Mouse (Mus musculus) left cerebral cortex, postnatal 14 days (tissue): ENCODE measurements around the gene Ctnna3. TPM values are rescaled to one million over a fixed set of nuclear protein-coding genes. Genes with fewer than 3 reads are reported as not detected.

Experiments
- DNase-seq, 2 experiments: peaks; one replicate each; pipeline ENCODE4 v3.0.0; 2021 to 2022; ENCODE audit warnings: low spot score in 2 of 2, mixed read lengths in 1 of 2
- intact Hi-C: fragments of 180-260 bp; cut with DNase I; formaldehyde crosslinking; loops from one replicate; pipeline ENCODE4 v1.15.1; 2025
- total RNA-seq, 2 experiments: library from RNA; stranded (reverse); gene quantifications; 2 replicates each; pipeline ENCODE4 v1.2.3; 2021

Ctnna3 gene
- total RNA-seq, 2 experiments from 2014 or later, result 1.0 to 2.0 TPM

DNA sequence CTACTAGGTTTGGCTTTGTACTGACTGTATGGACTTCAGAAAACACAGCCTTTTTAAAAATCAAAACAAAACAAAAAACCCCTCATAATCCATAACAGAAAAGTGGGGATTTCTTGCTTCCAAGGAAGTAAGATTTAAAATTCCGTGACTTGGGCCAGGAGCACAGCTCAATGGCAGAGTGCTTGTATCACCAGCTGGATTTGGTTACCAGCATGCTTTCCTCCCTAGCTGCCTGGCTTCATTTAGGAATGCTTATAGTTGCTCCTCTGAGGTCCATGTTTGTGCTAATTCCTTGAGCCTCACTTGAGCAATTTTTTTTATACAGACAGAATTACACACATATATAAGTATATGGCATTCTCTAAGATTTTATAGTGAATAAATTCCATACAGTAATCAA is 198.6 kb downstream of the Ctnna3 start:
- intact Hi-C loops, result no loop called here

DNA sequence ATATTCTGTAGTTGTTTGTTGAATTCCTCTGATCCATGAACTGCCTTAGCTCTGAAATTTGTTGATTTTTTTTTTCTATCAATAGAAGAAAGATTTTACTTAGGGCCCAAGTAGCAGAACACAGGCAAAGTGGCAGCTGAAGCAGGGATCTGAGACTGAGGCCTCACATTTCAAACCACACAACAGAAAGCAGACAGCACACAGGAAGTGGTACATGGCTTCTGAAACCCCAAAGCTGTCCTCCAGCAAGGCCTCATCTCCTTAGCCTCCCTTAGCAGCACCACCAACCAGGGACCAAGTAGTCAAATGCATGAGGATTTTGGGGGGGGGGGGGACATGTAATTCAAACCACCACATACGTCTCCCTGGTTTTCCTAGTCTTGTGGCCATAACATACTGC is 204.0 kb downstream of the Ctnna3 start:
- intact Hi-C loops, result no loop called here
- no peak for DNase-seq

More for the DNA sequence above, 198.6 kb downstream of the Ctnna3 start:
- DNase-seq, result no peak

DNA sequence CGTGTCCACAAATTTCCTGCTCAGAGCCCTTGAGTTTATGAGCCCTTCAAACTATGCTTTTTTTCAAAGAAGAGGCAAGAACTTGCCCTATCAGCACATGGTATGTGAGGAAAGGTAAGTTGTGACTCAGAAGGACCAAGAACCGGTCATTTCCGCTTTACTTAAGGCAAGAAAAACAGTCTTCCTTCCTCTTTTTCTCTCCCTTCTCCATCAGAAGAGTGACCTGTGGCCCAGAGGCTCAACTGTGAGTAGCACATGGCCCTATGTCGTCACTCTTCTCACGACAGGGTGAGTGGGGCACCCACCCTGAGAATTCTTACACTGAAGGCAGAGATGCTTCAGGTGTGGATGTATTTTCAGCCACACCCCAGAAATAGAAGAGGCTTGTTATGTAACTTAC is 208.1 kb downstream of the Ctnna3 start:
- intact Hi-C loops, result no loop called here
- no peak for DNase-seq

DNA sequence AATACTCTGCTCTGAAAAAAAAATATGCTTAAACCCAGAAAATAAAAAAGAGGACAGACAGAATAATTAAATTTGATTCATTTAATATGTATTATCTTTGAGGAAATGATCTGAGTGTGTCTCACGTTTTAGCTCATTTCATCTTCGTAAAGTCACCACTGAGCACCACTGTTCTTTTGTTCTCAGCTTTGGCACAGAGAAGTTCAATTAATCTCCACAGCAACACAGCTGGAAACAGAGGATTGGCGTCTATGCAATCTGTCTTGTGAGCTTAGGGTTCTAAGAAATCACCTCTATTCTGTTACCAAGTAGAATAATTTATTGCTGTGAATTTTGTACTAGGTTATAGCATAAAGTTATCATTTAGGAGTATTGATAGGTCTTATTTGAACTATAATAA is 217.4 kb downstream of the Ctnna3 start:
- intact Hi-C loops, result no loop called here
- no peak for DNase-seq

DNA sequence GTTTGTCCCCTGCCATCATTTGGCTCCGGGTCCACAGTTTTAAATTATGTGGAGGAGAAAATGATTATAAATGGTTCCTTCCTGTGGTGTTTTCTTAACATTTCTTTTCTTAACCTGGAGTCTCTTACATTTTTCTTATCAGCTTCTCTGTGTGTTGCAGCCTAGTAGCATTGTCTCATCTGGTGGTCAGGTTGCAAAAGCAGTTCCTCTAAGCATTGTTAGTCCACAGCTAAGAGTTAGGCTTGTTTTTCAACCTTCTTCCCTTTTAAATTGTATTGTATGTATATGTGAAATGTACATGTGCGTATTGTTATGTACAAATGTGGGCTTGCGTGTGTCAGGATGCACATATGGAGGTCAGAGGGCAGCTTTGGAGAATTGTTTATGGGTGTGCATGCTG is 220.4 kb downstream of the Ctnna3 start:
- intact Hi-C loops, result no loop called here
- no peak for DNase-seq

DNA sequence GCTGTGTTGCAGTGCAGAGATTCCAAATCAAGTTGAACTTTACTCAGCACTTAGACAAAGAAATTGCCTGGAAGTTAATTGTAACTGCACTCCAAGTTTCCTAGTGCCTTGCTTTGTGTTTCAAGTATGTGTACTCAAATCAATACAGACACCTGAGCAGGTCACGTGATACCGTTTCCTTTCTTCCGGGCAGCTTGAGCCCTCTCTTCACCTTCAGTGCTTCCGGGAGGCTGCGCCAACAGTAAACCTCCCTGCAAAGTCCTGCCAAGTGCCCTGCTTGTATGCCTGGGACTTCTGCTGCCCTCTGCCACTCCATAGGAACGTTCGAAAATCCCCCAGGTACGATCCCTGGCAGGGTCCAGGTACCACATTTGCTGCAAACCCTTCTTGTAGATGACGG is 223.0 kb downstream of the Ctnna3 start:
- DNase-seq, result no peak
- intact Hi-C loops, result no loop called here

DNA sequence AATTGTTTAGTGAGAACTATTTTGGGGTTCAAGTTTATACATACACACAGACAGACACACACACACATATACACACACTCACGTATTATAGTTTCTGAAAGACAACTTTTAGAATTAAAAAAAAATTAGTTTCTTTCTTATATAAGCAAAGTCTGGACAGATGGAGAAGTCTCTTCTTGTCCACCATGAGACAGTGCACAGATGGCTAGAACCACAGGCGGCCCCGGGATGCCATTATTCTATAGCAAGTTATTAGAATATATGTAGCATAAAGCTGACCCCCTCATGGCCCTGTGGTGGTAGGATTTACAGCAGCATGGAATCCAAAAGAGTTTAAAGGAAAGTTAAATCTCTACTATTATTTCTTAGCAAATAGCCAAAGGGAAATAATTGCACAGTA is 223.7 kb downstream of the Ctnna3 start:
- intact Hi-C loops, result no loop called here
- no peak for DNase-seq

DNA sequence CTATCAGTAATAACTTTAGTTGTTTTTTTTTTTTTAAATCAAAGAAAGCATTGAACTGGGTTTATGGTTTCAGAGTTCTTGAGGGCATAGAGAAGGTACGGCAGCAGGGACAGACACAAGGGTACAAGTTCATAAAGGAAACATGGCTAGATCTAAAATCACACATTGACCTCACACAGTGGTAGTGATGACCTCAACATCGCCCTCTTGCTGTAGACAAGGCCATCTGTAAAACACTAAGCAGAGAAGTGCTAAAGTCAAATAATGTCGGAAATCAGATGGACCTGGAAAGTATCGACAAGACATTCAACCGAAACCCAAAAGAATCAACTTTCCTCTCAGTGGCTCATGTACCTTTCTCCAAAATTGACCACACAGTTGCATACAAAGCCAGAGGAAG is 224.7 kb downstream of the Ctnna3 start:
- intact Hi-C loops, result no loop called here
- DNase-seq, result no peak

DNA sequence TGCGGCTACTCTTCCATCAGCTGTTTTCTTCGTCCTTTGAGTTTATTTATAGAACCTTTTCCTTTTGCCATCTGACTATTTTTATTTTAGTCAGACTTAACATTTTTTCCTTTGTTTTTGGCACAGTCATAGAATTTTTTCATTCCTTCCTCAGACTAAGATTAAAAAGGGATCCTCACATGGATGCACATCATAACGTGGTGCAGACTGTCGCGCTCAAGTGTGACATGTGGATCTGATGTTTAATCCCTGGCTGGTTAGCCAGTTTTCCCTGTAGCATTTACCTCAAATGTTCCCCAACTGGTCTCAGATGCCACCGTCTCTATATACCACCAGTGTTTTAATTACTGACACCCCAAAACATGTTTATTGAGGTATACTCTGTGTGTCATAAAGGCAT is 246.4 kb downstream of the Ctnna3 start:
- peak in 1 of 2 experiments; percentile 13 for DNase-seq
- intact Hi-C loops, result no loop called here

DNA sequence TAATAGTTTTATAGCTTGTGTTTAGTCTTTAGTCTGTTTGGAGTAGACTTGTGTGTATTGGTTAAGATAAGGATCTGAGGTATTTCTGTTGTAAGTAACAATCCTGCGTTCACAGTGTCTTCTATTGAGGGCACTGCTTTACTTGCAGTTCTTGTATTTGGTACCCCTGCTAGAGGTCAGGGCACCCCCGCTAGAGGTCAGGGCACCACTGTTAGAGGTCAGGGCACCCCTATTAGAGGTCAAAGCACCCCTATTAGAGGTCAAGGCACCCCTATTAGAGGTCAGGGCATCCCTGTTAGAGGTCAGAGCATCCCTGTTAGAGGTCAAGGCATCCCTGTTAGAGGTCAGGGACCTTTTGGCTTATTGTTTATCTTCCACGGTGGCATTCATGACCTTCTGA is 259.3 kb downstream of the Ctnna3 start:
- no peak for DNase-seq
- intact Hi-C loops, result no loop called here

DNA sequence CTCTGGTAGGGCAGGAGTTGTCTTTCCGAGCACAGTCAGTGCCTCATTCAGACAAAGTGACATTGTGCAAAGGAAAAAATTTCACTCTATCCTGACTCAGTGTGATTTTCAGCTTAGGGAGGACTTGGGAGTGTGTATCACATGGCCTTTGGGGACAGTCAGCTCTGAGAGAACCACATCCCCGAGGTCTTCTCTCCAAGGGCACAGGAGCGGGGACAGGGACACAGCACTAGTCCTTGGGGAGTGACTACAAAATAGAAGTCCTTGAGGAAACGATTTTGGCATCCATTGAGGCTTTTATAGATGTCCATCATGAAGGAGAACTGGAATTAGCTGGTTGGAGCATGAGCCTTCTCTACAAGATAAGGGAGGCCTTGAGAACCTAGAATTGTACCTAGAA is 259.8 kb downstream of the Ctnna3 start:
- intact Hi-C loops, result no loop called here
- DNase-seq, result no peak

DNA sequence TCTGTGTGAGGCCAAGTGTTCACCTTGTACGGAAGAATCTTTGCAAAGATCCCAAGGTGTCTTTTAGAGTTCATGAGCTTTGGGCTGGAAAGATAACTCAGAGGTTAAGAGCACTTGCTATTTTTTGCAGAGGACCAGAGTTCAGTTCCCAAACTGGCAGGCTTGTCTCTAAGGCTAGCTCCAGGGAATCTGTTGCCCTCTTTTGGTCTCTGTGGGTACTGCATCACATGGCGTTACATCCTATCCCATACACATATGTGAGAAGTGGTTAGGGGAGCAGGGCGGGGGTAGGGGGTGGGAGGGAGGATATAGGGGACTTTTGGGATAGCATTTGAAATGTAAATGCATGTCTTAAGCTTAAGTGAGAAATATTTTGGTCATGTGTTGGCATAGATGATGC is 262.1 kb downstream of the Ctnna3 start:
- intact Hi-C loops, result no loop called here
- DNase-seq, result peak; percentile 10 to 11

DNA sequence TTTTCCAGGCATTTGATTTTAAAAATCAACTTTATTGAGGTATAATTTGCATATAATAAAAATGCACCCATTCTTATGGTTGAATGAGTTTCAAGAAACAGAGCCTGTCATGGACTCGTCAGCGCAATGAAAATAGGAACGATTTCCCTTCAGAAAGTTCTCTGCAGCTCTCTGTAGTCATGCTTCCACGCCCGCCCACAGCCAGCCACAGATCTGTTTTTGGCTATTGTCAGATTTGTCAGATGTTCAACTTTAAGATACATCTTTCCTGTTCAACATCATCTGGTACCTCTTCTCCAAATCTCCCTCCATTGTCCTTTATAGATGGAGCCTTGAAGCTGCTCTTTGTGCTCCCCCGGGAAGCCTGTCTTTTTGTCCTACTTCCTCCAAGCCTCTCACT is 280.3 kb downstream of the Ctnna3 start:
- peak; percentile 35 to 56 for DNase-seq
- intact Hi-C loops, result no loop called here

DNA sequence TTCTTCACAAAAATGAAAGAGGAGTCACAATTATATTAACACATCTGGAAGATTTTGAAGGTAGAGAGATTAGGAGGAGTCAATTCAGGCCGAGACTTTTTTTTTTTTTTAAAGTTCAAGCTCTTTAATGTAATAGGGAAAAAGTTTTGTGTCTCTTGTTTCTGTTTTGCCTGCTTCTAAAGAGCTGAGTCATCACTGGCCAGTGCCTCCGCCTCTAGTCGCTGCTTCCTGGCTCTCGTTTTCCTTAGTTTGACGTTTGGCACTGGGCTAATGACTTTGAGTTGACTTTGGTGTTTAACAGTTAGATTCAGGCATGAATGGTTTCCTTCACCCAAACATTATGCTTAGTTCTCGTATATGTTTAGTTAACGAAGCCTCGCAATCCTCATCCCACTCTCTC is 282.6 kb downstream of the Ctnna3 start:
- DNase-seq, result no peak
- intact Hi-C loops, result no loop called here

DNA sequence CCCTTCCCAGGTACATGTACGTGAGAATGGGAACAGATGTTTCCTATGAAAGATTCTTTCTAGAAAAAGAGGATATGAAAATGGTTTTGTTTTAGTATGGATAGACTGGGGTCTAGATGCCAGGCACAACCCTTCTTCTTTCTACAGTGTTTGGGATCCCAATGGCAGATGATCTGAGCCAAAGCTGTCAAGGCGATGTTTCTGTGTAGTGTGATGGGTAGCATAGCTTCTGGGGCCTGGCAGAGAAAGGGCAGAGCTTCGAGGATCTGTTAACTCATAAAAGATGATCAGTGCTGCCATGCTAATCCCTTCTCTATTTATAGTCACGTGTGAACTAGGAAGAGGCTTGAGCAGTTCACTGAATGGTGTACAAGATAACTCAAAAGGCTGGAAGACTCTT is 284.3 kb downstream of the Ctnna3 start:
- no peak for DNase-seq
- intact Hi-C loops, result no loop called here

DNA sequence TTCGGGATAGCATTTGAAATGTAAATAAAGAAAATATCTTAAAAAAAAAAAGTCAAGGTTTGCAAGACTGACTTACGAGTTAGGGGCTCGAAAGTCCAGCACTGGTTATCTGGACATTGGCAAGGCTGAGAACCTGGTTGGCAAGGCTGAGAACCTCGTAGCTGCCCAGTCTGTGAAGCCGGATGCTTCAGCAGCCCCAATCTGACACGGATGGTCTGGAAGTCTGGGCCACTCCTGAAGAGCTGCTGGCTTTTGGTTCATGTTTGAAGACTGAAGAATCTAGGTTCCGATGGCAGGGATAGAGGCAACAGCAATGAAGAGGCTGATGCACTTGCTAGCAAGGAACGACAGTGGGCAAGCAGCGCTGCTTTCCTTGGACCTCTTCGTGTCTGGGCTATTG is 339.0 kb downstream of the Ctnna3 start:
- DNase-seq, result no peak
- intact Hi-C loops, result no loop called here

DNA sequence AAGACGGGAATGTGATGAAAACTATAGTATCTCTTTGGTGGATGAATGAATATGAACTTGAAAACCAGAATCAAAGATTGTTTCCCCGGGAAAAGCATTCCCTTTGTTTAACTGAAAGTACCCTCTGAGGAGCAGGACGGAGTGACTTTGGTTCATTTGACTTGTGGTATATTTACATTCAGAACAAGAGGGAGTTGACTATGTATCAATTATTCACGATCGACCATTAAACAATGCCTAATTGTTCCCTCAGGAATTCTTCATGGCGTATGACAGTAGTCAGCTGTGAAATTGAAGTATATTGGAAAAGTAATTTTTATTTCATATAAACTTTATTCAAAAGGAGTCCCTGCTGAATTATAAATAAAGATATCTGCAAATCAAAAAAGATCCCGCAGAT is 341.8 kb downstream of the Ctnna3 start:
- no peak for DNase-seq
- intact Hi-C loops, result no loop called here

DNA sequence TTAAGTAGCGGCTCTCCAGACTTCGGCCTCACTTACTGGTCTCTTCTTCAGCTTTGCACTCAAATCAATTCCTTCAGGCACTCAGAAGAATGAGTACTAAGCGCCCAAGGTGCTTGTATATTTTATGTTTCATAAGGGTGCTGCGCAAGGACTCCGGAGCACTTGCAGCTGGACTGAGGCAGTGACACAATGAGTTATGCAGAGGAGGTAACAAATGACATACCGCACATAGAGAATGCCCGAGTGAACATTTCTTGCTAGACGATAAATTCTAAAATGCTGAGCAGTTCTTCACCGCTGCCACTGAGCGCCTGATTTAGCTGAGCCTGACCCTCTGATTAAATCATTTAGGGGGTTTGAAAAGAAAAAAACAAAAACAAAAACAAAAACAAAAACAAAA is 342.2 kb downstream of the Ctnna3 start:
- DNase-seq, result no peak

DNA sequence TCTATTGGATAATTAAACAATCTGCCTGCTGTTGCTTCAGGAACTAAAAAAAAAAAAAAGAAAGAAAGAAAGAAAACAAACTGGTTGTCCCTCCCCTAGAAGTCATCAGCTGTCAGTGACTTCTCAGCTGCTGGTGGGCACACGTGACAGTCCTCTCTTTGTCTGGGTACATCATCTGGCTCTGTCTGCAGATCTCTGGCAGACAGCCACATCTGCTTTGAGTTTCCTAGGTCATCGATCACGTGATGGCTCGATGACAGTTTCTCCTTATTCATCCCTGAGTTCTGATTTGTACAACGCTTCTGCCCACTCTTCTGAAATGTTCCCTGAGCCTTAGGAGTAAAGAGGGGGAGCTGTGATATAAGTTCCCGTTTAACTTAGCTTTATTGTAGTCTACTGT is 352.1 kb downstream of the Ctnna3 start:
- DNase-seq, result peak in 1 of 2 experiments; percentile 24
- intact Hi-C loops, result no loop called here

More for the DNA sequence above, 342.2 kb downstream of the Ctnna3 start:
- intact Hi-C loops, result no loop called here

DNA sequence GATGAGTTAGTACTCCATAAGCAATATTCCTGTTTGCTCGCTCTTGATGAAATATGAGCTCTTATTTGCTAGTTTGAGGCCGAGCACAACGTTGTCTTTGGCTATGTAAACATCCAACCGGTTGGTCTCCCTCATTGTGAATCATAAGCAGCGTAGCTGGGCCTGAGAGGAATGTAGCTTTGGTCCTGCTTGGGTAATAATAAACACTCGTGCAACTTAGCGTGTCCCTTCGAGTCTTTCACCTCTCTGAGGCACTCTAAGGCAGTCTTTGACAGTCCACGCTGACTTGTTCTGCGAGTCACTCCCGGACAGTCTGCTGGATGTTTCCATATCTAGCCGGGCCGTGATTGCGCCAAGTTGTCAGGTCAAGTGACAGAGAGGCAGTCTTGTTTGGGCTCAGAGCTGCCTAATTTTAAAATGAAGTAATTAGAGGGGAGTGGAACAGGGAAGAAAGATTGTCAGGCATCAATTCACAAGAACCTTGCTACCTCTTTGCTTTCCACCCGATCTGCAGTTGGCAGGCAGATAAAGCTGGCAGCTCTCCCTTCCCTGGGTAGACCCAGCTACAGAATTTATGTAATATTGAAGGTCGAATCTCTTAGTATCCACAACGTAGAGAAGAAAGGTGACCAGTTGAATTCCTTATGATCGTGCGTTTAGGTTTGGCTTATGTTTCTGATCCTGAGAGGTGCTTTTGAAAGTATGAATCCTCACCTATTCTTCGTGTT is 355.1 kb downstream of the Ctnna3 start:
- intact Hi-C loops, result no loop called here
- no peak for DNase-seq

DNA sequence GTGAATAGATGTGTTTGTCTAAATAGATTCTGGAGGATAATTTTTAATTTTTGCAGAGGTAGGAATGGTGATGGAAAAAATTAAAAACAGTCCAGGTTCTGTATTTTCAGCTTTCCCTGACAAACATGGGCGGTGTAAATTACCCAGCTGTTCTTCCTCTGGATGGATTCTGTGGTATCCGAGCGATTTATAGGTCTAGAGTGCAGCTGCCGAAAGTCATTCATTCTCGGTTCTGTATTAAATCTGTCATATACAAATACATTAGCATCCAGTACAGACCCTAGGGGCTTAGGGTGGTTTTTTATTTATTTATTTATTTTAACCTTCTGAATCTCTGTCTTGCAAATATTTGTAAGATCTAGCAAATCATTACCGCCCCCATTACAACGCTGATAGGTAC is 356.5 kb downstream of the Ctnna3 start:
- intact Hi-C loops, result no loop called here
- DNase-seq, result no peak

DNA sequence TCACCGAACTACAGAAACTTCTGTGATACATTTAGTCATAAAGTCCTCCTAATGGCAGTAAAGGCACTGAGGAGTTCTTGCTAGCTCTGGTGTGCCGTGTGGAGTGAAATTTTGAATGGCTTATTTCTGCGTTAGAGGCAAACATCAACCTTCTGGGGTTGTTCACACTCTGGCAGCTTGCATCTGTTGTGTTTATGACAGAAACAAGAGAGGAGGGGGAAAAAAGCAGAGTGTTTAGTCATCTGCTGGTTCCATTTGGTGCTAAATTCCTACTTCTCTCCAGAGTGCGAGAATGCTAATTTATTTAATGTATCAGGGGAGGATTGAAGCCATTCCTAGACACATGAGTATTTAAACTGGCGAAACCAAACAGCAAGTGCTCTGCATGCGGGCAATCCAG is 374.0 kb downstream of the Ctnna3 start:
- intact Hi-C loops, result no loop called here

More for the DNA sequence above, 374.0 kb downstream of the Ctnna3 start:
- peak; percentile 40 to 44 for DNase-seq
